Mouse (Mus musculus) C3H10T1/2 (cell line): Measurements from ENCODE around the gene Ttl. TPM values are rescaled to one million over a fixed set of nuclear protein-coding genes. Genes with fewer than 3 reads are reported as not detected.

Experiments
- polyA plus RNA-seq, 2 experiments: library from polyadenylated mRNA; unstranded; fragments of >200 nt; fragmentation: generic; extraction: Trizol; gene quantifications; one replicate each; pipeline ENCODE4 v1.2.1; 2012; ENCODE audit warnings: missing spikeins in 2 of 2

Gene Ttl
- polyA plus RNA-seq = 1 to 10 TPM; 2.1 to 8.3 TPM

GRCm38 (mm10) chr2:129065437-129066282, at the start of gene Ttl:
Gene Ttl (plus strand): TSS chr2:129065942.

GRCm38 (mm10) chr2:129047811-129048210, 17.9 kb upstream of the Ttl start, which contains the start of gene Vinac1:
Gene Vinac1 (minus strand): TSS chr2:129048172.

GRCm38 (mm10) chr2:129100784-129101310, 35.1 kb downstream of the Ttl start, which contains the start of gene Polr1b:
Gene Polr1b (plus strand): TSS chr2:129100995.

GRCm38 (mm10) chr2:129129412-129129929, 63.7 kb downstream of the Ttl start, which contains the start of gene Chchd5:
Gene Chchd5 (plus strand): TSS chr2:129129700.

Other genes starting within 250 kb of the Ttl start
- 1 to 10 TPM in 1 of 2 experiments, under 1 TPM in 1; 0.14 to 4.0 TPM for gene Tmem87b, start 247.8 kb upstream of the Ttl start, polyA plus RNA-seq
- gene Fbln7, start 203.0 kb upstream of the Ttl start, polyA plus RNA-seq = under 1 TPM in 1 of 2 experiments, not detected in 1; 0.40 TPM
- gene Zc3h8, start 121.9 kb upstream of the Ttl start, polyA plus RNA-seq = under 1 TPM; 0.21 to 0.71 TPM
- 1 to 10 TPM in 1 of 2 experiments, under 1 TPM in 1; 0.33 to 1.6 TPM for gene Zc3h6, start 98.5 kb upstream of the Ttl start, polyA plus RNA-seq
- 1 to 10 TPM; 2.0 to 3.4 TPM for gene Gm10762, start 98.2 kb upstream of the Ttl start, polyA plus RNA-seq
- under 1 TPM in 1 of 2 experiments, not detected in 1; 0.04 TPM for gene Vinac1, start 17.8 kb upstream of the Ttl start, polyA plus RNA-seq
- gene Polr1b, start 35.1 kb downstream of the Ttl start, polyA plus RNA-seq = 1 to 10 TPM; 5.5 to 8.0 TPM
- 10 to 100 TPM; 25.2 to 41.0 TPM for gene Chchd5, start 63.8 kb downstream of the Ttl start, polyA plus RNA-seq
- gene Slc20a1, start 132.8 kb downstream of the Ttl start, polyA plus RNA-seq = 1 to 10 TPM; 4.7 to 5.3 TPM
- gene Ckap2l, start 231.3 kb downstream of the Ttl start, polyA plus RNA-seq = 10 to 100 TPM in 1 of 2 experiments, 1 to 10 TPM in 1; 1.8 to 21.4 TPM
- not detected for gene Il1a, start 244.0 kb downstream of the Ttl start, polyA plus RNA-seq